Mouse (Mus musculus) spleen, adult 12 weeks (tissue): Measurements from ENCODE around the gene B4galt4.

Source experiments
- DNase-seq: peaks from one replicate; pipeline ENCODE4 v3.0.0; 2022; ENCODE audit warnings: low spot score

The B4galt4 gene

DNA sequence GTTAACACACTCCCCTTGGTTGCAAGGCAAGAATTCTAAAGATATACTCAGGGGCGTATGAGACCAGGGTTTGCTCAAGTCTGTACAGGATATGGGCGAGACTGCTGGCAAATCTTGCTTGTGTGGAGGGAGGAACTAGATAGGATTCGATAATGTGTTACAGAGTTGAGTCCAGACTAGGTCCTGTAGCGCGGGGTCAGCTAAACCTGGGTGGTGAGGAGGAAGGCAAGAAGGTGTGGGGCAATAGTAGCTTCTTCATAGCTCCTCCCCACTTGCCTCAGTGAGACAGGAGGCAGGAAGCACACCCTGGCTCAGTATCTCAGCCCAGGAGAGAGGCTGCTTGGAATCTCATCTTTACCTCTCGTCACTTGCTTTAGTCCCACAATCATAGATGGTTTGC, 12.9 kb upstream of the B4galt4 start:
- DNase-seq = no peak

DNA sequence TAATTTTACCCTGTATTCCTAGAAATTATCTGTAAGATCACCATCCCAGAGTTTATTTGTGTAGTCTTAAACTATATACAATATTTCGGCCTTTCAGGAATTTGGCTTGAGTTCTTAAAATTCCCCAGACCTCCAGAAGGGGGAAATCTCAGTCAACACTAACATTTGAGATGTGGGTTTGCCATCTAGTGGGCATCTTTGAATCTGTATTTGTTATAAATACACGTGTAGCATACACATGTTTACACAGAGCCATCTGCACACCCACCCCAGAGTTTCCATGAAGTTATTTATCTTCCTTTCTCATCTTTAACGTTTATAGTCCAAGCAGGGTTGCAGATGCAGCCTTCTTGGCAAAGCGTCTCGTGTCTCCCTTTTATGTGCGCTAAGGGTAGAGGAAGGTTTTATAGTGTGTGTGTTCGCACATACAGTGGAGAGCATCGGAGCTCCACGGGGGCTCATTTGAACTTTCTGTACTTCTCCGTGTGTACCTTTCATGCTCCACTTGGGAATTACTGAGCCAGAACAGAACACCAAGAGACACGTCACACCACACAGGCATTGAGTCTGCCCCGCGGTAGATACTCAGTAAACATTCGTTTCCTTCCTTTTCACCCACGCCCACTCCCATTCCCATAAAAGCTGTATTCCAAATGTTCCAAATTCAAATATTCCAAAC, 12.3 kb upstream of the B4galt4 start:
- no peak for DNase-seq

DNA sequence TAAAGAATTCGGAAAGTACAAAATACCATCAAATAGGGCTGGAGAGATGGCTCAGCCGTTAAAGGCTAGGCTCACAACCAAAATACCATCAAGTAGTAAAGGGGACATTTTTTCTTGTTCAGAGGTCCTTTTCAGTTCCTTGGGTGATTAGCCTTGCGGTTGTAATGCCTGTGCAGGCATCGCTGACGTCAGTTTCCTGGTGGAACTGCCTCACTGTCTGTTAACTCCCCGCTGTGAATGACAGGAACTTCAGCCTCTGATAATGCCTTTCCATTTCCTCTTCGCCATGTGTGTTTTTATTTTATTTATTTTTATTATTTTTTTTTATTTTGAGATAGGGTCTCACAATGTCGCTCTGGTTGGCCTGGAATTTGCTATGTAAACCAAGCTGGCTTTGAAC, 11.1 kb upstream of the B4galt4 start:
- no peak for DNase-seq

DNA sequence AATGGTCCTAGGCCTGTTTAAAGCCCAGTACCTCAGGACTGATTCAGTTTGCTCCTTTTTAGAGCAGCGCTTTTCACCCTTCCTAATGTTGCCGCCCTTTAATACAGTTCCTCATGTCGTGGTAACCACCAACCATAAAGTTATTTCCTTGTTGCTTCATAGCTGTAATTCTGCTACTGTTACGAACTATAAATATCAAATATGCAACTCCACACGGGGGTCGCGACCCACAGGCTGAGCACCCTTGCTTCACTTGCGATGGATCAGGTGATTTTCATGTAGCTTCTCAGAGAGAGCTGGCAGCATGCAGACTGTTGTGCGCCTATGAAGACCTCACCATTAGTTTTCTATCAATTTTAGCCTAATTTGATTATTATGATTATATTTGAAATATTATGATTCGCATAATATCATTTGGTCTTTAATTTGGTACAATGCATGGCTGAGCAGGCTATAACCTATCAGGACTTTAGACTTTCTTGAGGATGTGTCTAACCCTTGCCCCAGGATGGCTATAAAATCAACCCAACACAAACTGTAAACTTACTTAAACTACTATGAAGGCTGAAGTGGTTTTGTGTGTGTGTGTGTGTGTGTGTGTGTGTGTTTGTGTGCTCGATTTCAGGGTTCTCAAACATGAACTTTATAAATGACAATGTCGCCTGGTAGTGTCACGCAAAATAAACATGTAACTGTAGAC, 710 bp upstream of the B4galt4 start:
- no peak for DNase-seq

DNA sequence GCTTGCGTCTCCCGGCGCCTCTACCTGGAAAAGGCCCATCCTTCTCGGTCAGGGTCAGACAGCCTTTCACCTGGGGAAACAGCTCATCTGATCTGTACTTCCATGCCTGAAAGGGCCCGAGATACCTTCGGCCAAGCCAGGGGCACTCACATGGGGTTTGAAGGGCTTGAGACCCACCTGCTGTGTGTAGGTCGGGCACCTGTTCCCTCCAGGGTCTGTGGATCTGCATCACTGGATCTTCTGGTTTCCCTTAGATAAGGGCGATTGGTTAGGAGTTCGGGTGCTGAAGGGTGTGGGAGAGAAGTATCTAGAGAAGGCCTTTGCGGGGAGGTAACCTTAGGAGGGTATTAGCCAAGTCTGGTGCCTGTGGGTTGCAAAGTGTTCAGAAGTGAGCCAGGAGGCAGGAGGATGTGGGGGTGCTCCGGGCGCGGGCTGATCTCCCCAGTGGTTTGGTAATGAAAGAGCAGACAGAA, 631 bp downstream of the B4galt4 start:
- DNase-seq = no peak

DNA sequence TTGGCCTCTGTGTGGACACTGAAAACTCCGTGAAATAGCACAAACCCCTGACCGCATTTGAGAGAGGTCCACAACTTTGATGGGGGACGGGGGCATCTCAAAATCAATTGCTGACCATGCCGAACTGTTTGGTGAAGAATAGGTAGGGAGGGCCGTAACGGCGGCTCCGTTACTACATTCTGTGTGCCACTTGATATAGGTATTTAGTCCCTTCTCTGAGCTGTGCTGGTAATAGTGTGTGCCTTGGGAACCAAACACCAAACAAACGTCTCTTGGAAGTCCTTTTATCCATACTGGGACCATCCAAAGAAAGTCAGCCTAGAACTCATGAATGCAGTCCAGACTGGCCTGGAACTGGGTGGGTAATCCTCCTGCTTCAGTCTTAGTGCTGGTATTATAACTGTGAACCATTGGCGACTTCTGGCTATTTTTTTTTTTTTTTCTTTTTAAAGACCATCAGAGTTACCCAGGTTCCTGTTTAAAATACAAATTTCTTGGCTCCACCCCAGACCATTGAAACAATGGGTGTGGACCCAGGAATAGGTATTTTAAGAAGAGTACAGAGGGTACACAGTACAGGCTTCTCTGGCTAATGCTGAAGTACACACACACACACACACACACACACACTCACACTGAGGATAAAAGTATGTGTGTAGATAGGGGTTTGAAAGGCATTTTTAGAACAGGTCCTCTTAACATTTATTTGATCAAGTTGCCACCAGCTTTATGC, 2.0 kb downstream of the B4galt4 start:
- DNase-seq = no peak

DNA sequence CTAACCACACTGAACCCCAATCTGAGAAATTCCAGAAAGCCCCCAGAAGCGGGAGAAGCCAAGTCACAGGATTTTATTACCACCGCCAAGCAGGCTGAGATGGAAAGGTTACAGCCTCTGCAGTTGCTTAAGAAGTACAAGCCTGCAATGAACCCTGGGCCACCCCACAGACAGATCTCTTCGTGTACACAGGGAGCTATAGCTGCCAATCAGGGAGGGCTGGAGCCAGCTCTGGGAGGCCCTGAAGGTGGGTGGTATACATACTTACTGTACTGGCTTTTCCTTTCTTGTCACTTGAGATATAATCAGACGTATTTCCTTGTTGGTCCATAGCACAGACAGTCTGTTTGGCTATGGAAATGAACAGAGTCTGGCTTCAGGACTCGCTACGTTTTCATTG, 8.7 kb downstream of the B4galt4 start:
- DNase-seq = no peak

DNA sequence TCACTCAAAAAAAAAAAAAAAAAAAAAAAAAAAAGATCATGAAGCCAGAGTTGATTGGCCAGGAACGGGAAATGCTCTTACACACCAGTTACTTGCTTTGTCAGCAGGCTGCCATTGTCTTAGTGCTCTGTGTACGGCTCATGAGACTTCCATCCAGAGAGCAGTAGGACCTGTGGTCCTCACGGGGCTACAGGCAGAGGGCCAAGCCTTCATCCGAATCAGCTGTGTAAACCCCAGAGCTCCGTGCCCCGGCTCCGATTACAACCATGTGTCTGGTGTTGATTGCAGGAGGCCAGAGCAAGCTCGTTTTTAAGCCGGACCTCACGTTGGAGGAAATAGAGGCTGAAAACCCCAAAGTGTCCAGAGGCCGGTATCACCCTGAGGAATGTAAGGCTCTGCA, 11.6 kb downstream of the B4galt4 start:
- DNase-seq = no peak

DNA sequence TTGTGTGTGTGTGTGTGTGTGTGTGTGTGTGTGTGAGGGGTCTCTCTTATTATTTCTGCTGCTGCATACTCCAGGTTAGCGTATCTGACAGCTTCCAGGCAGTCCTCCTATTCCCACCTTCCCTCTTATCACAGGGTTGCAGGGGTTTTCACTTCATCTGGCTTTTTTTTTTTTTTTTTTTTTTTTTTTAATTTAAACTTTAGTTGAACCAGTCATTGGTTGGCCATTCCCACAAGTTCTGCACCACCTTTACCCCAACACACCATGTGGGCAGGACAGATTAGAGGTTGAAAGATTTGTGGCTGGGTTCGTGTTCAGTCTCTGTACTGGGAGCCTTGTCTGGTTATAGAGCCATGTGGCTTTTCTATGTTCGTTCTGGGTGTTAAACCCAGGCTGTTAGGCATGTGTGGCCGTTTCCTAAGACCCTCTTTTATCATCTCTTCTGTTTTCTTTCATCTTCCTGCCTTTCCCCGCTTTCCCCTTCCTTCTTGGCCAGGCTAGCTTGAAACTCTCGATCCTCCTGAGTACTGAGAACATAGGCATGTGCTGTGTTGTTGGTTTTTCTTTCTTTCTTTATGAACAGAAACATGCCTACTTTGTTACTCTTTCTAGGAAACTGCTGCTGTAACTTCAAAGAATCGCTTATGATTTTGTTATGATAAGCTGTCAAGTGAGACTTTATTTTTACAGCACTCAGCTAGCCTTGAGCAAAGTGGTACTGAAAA, 13.6 kb downstream of the B4galt4 start:
- no peak for DNase-seq

DNA sequence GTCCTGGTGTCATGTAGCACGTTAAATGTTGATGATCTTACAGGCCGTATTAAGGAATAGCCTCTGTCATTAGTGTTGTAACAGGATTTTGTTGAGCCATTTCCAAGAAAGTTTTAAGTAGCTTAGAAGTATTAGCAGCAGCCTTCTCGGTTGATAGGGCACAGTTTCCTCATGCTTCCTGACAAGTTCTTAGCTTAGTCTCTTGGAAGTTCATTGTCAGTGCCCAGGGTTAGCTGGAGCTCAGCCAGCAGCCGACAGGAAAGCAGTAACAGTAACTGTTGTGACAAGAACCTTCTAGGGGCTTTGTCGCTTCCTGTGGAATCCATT, 14.1 kb downstream of the B4galt4 start:
- DNase-seq = no peak

DNA sequence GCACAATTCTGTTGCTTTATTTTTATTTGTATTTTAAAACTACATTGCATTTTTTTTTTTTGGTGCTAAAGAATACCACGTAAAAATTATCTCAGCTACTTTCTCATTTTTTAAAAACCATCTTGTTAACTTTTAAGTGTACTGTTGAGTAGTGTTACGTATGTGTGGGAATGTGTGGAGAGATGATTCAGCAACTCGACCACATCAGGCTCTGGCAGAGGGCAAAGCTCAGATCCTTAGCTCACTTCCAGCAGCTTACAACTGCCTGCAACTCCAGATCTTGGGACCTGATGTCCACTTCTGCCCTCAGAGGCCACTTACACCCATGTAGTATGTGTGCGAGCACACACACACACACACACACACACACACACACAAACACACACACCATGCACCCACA, 14.5 kb downstream of the B4galt4 start:
- DNase-seq = no peak

DNA sequence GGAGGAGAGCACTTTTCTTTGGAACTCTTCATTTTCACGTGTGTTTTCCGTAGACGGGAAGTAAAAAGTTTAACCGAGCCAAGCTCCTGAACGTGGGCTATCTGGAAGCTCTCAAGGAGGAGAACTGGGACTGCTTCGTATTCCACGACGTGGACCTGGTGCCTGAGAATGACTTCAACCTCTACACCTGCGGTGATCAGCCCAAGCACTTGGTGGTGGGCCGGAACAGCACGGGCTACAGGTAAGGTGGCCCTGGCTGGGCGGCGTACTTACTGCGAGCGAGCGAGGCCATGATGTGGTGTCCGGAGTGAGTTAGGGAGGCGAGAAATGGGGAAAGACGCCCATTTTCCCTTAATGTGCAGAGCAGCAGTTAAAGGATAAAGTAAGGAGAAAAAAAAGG, 15.6 kb downstream of the B4galt4 start:
- no peak for DNase-seq

DNA sequence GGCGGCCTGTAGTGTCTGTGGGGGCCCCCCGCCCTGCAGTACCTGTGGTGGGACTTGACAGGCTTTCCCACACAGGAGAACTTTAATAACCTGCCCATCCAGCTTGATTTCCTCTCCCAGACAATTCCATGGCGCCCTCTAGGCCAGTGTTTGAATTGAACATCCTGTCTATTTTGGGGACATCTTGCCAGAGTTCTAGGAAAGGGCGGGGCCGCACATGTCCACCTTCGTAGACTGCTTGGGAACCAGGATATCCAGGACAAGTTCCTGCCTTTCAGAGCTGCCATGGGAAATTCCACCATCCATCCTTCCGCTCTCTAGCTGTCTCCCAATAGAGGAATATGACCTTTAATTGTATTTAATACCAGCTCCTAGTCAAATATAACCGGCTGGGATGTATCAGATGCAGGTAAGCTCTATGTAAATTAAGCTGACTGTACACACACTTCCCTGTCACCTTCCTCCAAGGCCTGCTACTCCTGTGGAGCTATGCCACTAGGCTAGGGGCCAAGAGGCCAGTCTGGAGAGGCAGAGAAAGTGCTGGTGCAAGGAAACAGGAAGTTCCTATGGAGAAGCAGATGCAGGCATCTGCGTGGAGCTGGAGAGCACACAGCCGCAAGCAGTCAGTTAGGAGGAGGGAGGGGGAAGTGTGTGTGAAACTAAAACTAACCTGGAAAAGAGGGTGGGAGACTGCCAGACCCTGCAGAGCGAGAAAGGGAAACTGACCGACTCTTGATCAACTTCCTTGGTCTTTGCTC, 16.2 kb downstream of the B4galt4 start:
- DNase-seq = no peak

DNA sequence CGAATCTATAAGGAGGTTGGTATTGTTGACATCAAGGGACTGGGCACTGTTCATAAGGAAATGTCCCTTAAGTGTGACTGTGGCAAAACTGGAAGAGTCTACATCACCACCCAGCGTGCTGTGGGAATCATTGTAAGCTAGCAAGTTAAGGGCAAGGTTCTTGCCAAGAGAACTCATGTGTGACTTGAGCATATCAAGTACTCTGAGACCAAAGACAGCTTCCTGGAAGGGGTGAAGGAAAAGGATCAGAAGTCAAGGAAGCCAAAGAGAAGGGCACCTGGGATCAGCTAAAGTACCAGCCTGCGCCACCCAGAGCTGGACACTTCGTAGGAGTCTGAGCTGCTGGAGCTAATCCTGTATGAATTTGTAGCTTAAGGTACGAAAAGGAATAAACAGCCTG, 18.2 kb downstream of the B4galt4 start:
- no peak for DNase-seq

DNA sequence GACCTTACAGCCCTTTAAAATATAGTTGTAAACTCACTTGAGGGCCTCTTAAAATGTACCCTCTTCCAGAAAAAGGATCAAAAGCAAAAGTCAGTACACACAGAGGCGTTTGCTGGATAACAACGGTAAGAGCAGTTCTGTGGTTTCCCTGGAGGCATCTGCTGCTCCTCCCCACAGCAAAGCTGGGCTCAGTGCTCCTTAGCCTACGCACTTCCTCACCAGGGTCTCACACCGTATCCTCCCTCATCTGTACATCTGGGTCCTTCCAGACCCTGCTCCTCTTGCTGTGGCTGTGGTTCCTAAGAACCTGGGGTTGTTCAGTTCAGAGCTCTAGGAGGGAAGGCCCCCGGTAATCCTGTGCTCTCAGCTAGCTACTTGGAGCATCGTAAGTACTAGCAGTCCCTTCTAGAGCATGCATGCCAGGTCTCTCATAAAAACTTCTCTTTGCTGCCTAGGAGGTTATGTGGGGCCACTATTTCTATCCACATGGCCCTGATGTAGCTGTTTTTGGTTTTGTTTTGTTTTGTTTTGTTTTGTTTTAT, 18.8 kb downstream of the B4galt4 start:
- no peak for DNase-seq

DNA sequence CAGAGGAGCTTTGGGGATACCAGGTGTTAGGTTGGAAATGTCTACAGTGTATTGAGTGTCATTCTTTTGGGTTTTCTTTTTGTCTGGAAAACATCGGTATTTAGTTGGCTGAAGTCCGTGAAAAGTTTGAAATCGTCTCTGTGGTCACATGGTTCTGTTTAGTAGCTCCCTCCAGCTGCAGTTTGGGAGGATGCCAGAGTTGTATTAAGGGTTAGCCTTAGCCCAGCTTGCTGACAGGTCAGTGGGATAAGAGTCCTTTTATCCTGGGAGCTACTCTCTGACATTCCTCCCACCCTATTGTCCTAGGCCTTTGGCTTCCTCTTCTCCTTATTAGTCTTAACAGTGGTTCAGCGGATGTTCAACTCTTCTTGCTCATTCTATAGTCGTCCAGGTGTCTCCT, 19.9 kb downstream of the B4galt4 start:
- no peak for DNase-seq

DNA sequence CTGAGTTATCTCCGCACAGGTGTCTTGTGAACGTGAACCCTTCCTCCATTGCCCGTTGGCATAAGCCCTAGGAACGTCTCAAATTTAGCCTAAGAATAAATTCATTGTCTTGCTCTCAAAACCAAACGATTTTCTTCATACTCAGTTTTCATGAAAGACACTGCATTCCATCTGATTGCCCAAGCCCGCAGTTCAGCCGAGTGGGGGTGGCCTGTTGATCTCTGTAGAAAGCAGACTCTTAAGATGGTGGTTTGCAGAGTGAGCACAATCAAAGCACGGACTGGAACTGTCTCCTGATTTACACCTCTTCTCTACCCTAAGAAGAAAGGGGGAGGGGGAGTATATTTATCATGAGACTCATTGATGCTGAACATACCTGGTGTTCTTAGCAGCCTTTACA, 20.3 kb downstream of the B4galt4 start:
- DNase-seq = no peak

DNA sequence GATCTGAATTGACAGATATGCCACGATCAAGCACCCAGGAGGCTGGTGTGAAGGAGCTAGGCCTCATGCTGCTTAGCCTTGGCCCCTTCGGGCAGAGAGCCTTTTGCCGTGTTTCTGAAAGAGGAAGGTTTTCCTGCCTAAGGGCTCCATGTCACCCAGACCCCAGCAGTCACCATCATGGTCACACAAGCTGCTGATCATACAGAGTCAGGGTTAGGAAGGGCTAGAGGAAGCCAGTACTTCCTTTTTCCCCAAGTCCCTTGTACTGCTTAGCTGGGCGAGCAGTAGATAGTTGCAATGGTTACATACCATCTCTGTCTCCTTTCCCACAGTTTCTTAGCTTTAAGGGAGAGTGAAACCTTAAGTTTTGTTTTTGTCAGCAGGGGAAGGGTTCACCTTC, 21.4 kb downstream of the B4galt4 start:
- DNase-seq = no peak

DNA sequence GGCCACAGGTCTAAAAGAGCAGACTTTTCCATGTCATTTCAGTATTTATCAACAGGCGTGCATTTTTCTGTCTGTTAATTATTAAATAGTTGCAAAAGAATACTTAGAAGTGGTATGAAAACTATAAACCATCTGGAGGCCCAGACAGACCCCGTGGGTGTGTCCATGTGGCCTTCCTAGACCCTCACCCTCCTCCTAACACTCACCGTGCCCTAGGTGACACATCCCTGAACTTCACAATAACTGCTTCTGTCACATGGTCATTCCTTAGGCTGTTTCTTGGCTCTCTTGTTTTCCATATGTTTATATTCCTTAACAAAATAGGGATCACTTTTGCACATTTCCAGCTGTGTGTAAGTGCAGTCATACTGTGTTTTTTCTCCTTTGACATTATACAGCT, 24.6 kb downstream of the B4galt4 start:
- DNase-seq = no peak

DNA sequence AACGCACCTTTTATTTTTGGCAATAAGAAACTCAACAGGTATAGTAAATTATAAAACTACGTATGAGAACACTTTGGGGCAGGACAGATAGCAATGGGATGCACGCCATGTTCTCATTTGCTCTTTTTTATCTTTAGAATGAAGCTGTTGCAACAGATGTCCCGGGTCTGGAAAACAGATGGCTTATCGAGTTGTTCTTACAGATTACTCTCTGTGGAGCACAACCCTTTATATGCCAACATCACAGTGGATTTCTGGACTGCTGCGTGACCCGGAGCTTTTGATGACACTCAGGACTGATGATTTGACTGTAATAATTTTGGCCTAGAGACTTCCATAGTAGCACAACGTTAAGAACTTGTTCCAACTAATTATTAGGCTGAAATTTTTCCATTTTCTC, 25.7 kb downstream of the B4galt4 start:
- no peak for DNase-seq

DNA sequence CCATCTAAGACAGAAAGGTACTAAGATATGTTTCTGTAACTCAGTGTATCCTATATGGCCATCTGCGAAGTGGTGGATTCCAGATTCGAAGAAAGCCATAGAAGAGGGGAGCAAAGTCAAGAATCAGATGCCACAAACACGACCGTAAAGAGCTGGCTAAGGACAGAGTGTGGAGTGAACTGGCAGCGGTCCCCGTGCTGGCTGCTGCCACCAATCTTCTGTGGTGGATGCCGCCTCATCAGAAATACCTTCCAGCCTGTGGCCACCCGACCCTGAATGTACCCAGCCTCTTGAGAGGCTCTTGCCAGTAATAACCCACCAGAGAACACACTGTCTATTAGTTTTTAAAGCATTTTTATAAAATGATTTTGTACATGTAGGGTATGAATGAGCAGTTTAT, 26.3 kb downstream of the B4galt4 start:
- DNase-seq = no peak

DNA sequence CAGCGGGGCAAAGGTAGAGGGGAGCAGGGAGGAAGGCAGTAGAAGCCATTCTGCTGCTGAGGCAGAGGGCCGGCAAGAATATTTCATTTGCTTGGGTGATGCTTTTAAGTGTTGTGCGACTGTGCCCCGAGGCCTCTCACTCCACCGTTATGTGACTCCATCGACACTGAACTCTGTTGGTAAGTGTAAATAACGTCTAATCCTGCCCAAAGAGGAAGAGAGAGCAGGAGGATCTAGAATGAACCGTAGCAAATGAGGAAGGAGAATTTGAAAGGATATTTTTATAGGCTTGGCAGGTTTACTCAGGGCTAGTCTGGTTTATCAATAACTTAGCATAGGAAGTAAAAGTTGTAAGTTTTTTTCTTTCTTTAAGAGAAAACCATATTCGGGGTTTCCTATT, 27.5 kb downstream of the B4galt4 start:
- no peak for DNase-seq
